Mouse (Mus musculus): Measurements from ENCODE around the gene Cmss1.

DNA sequence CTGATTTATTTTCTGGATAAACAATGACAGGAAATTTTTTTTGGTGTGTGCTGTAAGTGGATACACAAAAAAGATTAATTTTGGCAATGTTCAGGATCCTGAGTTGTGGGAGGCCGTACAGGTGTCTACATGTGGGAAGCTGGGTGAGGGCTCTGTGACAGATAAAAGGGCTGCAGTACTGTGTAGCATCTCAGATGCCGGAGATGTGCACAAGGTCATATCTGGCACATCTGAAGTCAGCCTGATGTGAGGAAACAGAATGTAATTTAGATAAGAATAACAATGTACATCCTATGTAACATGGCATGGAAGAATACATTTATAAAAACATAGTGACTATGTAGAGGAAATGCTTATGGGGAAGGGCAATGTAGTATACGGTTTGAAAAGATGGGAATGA, 293.2 kb downstream of the Cmss1 start:
- no peak for TF ChIP-seq CTCF (IDR thresholded peaks at IDR 0.05; ENCODE audit: low read depth)
- TF ChIP-seq EP300 (IDR thresholded peaks at IDR 0.05; ENCODE audit: low read depth) = no peak
